In genomic region chr17:55957726-55958583, GRCm38 (mm10) we compare ENCODE assay signal across 8 mouse cellular contexts. TPM values are rescaled to one million over a fixed set of nuclear protein-coding genes. Genes with fewer than 3 reads are reported as not detected.
A peak's percentile ranks its signal among the peaks of the same experiment; 100 is the strongest.
DNase-seq lines count a peak whose midpoint lies in the region; ATAC-seq and TF ChIP-seq lines count a peak whose summit lies in the region.

No protein-coding gene starts in this region.

- peak overlapping the region; percentile 46; the same call in 1 of the 2 replicates for H3K9ac ChIP-seq in kidney, postnatal 0 days (ENCODE audit: low read depth, low read length)
- peak overlapping the region; percentile 49 for H3K9ac ChIP-seq in midbrain, embryonic 13.5 days (replicated peaks)

- peak overlapping the region; percentile 47 for H3K4me3 ChIP-seq in kidney, postnatal 0 days (replicated peaks; ENCODE audit: low read depth, low read length)
- H3K4me3 ChIP-seq in cerebellum, adult 2 months (replicated peaks; ENCODE audit: insufficient read depth, low read depth, low read length) = no peak overlapping the region
- peak overlapping the region; percentile 57 for H3K4me3 ChIP-seq in hindbrain, embryonic 10.5 days
- peak overlapping the region; percentile 56 for H3K4me3 ChIP-seq in midbrain, embryonic 13.5 days (replicated peaks)

- peak overlapping the region; percentile 58 for H3K4me2 ChIP-seq in kidney, postnatal 0 days (ENCODE audit: low read length)
- peak overlapping the region; percentile 59 for H3K4me2 ChIP-seq in midbrain, embryonic 13.5 days (replicated peaks)

- no peaks in the 10 kb centered on the region for H3K9me3 ChIP-seq in kidney, postnatal 0 days (replicated peaks; ENCODE audit: low read length)
- no peaks in the 10 kb centered on the region for H3K9me3 ChIP-seq in hindbrain, embryonic 10.5 days
- H3K9me3 ChIP-seq in midbrain, embryonic 13.5 days = no peaks in the 10 kb centered on the region

- H3K4me1 ChIP-seq in kidney, postnatal 0 days (replicated peaks; ENCODE audit: insufficient read depth, low read length) = peaks cover 10% of the 10 kb centered on the region
- peaks cover 14% of the 10 kb centered on the region for H3K4me1 ChIP-seq in cerebellum, adult 2 months (ENCODE audit: control insufficient read depth, insufficient read depth, low read length)
- peaks cover 37% of the 10 kb centered on the region for H3K4me1 ChIP-seq in hindbrain, embryonic 10.5 days (replicated peaks)
- peaks cover 37% of the 10 kb centered on the region for H3K4me1 ChIP-seq in midbrain, embryonic 13.5 days (replicated peaks)

- TF ChIP-seq POLR2A in cerebellum, adult 2 months (IDR thresholded peaks at IDR 0.05; ENCODE audit: borderline replicate concordance, insufficient read depth, low read length) = no peak

- DNase-seq in kidney, postnatal 0 days (ENCODE audit: low spot score) = no peak
- DNase-seq in kidney, adult 8-10 months = no peak
- peak; percentile 25 to 32 for DNase-seq in cerebellum, adult 2 months
- DNase-seq in hindbrain, embryonic 10.5 days (ENCODE audit: low spot score) = no peak
- DNase-seq in adrenal gland, adult 18-20 months (ENCODE audit: low spot score in 2 of 2) = no peak
- DNase-seq in thymus, adult 18-20 months = no peak
- DNase-seq in gastrocnemius, adult 8-10 months (ENCODE audit: low spot score in 2 of 2) = no peak

- TF ChIP-seq CTCF in kidney, postnatal 0 days (IDR thresholded peaks at IDR 0.05; ENCODE audit: low read depth) = no peak
- TF ChIP-seq CTCF in cerebellum, adult 2 months (IDR thresholded peaks at IDR 0.05; ENCODE audit: borderline replicate concordance, insufficient read depth, low read depth, low read length) = no peak

- H3K36me3 ChIP-seq in kidney, postnatal 0 days (ENCODE audit: insufficient read depth, low read length) = no peaks in the 10 kb centered on the region
- peaks cover 23% of the 10 kb centered on the region for H3K36me3 ChIP-seq in hindbrain, embryonic 10.5 days
- H3K36me3 ChIP-seq in midbrain, embryonic 13.5 days = peaks cover 15% of the 10 kb centered on the region

- WGBS in kidney, postnatal 0 days = 79% methylated on average over 13 of the region's 13 CpGs
- WGBS in cerebellum, adult 2 months = 75% methylated on average over 13 of the region's 13 CpGs
- WGBS in hindbrain, embryonic 10.5 days = 83% methylated on average over 13 of the region's 13 CpGs
- WGBS in midbrain, embryonic 13.5 days = 76% methylated on average over 13 of the region's 13 CpGs

- H3K27me3 ChIP-seq in kidney, postnatal 0 days (ENCODE audit: insufficient read depth, low read length) = no peaks in the 10 kb centered on the region
- no peaks in the 10 kb centered on the region for H3K27me3 ChIP-seq in cerebellum, adult 2 months (ENCODE audit: control insufficient read depth, insufficient read depth, low read length)
- peaks cover 14% of the 10 kb centered on the region for H3K27me3 ChIP-seq in hindbrain, embryonic 10.5 days (ENCODE audit: insufficient read depth, poor library complexity, severe bottlenecking)
- peaks cover 14% of the 10 kb centered on the region for H3K27me3 ChIP-seq in midbrain, embryonic 13.5 days

- no peak for ATAC-seq in kidney, postnatal 0 days (replicated peaks; ENCODE audit: low FRiP score, low read depth)
- ATAC-seq in midbrain, embryonic 13.5 days = no peak

- H3K27ac ChIP-seq in kidney, postnatal 0 days = peak overlapping the region; percentile 96
- 0 out of 2 replicates have a peak overlapping the region, but pooled peaks have one; percentile 4 for H3K27ac ChIP-seq in cerebellum, adult 2 months (ENCODE audit: insufficient read depth, low read length)
- peak overlapping the region; percentile 90 for H3K27ac ChIP-seq in hindbrain, embryonic 10.5 days
- peak overlapping the region; percentile 92 for H3K27ac ChIP-seq in midbrain, embryonic 13.5 days

RNA-seq across cellular contexts. Expression of gene Yju2, which starts 0.9 kb away (rescaled TPM):
- polyA plus RNA-seq in kidney, postnatal 0 days (2015; fragmentation: Nextera tagmentation; extraction: Ambion mirVana) = 21.1 and 22.4 TPM in 2 replicates
- 13.4 and 14.9 TPM in 2 replicates for polyA plus RNA-seq in cerebellum, adult 2 months (2012; rRNA removed)
- 28.5 and 31.3 TPM in 2 replicates for polyA plus RNA-seq in hindbrain, embryonic 10.5 days (2016; fragmentation: Nextera tagmentation; extraction: Ambion mirVana)
- 27.9 and 28.2 TPM in 2 replicates for polyA plus RNA-seq in midbrain, embryonic 13.5 days (2015; fragmentation: Nextera tagmentation; extraction: Ambion mirVana)
- 10 to 100 TPM; 17.4 to 17.9 TPM for total RNA-seq in adrenal gland, adult 18-20 months (2021)
- 1 to 10 TPM; 7.0 to 9.1 (median 8.1) TPM for total RNA-seq in gastrocnemius, adult 8-10 months (2022)

RNA-seq across cellular contexts. Expression of gene Ebi3, which starts 5.5 kb away (rescaled TPM):
- 1.6 and 1.8 TPM in 2 replicates for polyA plus RNA-seq in kidney, postnatal 0 days (2015; fragmentation: Nextera tagmentation; extraction: Ambion mirVana)
- 0.81 and 1.00 TPM in 2 replicates for polyA plus RNA-seq in cerebellum, adult 2 months (2012; rRNA removed)
- polyA plus RNA-seq in hindbrain, embryonic 10.5 days (2016; fragmentation: Nextera tagmentation; extraction: Ambion mirVana) = 1.9 and 2.8 TPM in 2 replicates
- polyA plus RNA-seq in midbrain, embryonic 13.5 days (2015; fragmentation: Nextera tagmentation; extraction: Ambion mirVana) = 4.7 and 5.1 TPM in 2 replicates
- 1 to 10 TPM in 1 of 2 experiments, under 1 TPM in 1; 0.70 to 1.3 TPM for total RNA-seq in adrenal gland, adult 18-20 months (2021)
- not detected for total RNA-seq in gastrocnemius, adult 8-10 months (2022)

RNA-seq across cellular contexts. Expression of gene Zfp119b, which starts 8.7 kb away (rescaled TPM):
- 8.1 and 10.6 TPM in 2 replicates for polyA plus RNA-seq in kidney, postnatal 0 days (2015; fragmentation: Nextera tagmentation; extraction: Ambion mirVana)
- 3.3 and 3.7 TPM in 2 replicates for polyA plus RNA-seq in cerebellum, adult 2 months (2012; rRNA removed)
- 4.6 and 5.6 TPM in 2 replicates for polyA plus RNA-seq in hindbrain, embryonic 10.5 days (2016; fragmentation: Nextera tagmentation; extraction: Ambion mirVana)
- 9.4 and 9.5 TPM in 2 replicates for polyA plus RNA-seq in midbrain, embryonic 13.5 days (2015; fragmentation: Nextera tagmentation; extraction: Ambion mirVana)
- total RNA-seq in adrenal gland, adult 18-20 months (2021) = 1 to 10 TPM; 2.3 to 3.5 TPM
- 1 to 10 TPM; 3.9 to 4.3 (median 3.9) TPM for total RNA-seq in gastrocnemius, adult 8-10 months (2022)

RNA-seq across cellular contexts. Expression of gene Shd, which starts 12.3 kb away (rescaled TPM):
- 54.2 and 56.6 TPM in 2 replicates for polyA plus RNA-seq in kidney, postnatal 0 days (2015; fragmentation: Nextera tagmentation; extraction: Ambion mirVana)
- polyA plus RNA-seq in cerebellum, adult 2 months (2012; rRNA removed) = 122 and 127 TPM in 2 replicates
- 52.0 and 105 TPM in 2 replicates for polyA plus RNA-seq in hindbrain, embryonic 10.5 days (2016; fragmentation: Nextera tagmentation; extraction: Ambion mirVana)
- 181 and 184 TPM in 2 replicates for polyA plus RNA-seq in midbrain, embryonic 13.5 days (2015; fragmentation: Nextera tagmentation; extraction: Ambion mirVana)
- total RNA-seq in adrenal gland, adult 18-20 months (2021) = 1 to 10 TPM; 2.0 to 2.2 TPM
- under 1 TPM in 2 of 4 experiments, not detected in 2; 0.31 TPM for total RNA-seq in gastrocnemius, adult 8-10 months (2022)

RNA-seq across cellular contexts. Expression of gene Fsd1, which starts 28.4 kb away (rescaled TPM):
- 6.7 and 7.2 TPM in 2 replicates for polyA plus RNA-seq in kidney, postnatal 0 days (2015; fragmentation: Nextera tagmentation; extraction: Ambion mirVana)
- polyA plus RNA-seq in cerebellum, adult 2 months (2012; rRNA removed) = 88.0 and 91.3 TPM in 2 replicates
- 67.6 and 99.5 TPM in 2 replicates for polyA plus RNA-seq in hindbrain, embryonic 10.5 days (2016; fragmentation: Nextera tagmentation; extraction: Ambion mirVana)
- polyA plus RNA-seq in midbrain, embryonic 13.5 days (2015; fragmentation: Nextera tagmentation; extraction: Ambion mirVana) = 135 and 136 TPM in 2 replicates
- total RNA-seq in adrenal gland, adult 18-20 months (2021) = 1 to 10 TPM; 2.3 to 4.3 TPM
- total RNA-seq in gastrocnemius, adult 8-10 months (2022) = not detected

Comparison
In these comparisons a context has a peak if more than half of its experiments do, and no peak if none do; other contexts are left out.
1. DNase-seq: peak in cerebellum, adult 2 months (2 of 2); none in kidney, postnatal 0 days (single experiment), kidney, adult 8-10 months (0 of 2), hindbrain, embryonic 10.5 days (single experiment), adrenal gland, adult 18-20 months (0 of 2), thymus, adult 18-20 months (0 of 2) and gastrocnemius, adult 8-10 months (0 of 2).
2. H3K27ac ChIP-seq: peak in every context shown above with its lines; median percentile 96 in kidney, postnatal 0 days; 92 in midbrain, embryonic 13.5 days; 90 in hindbrain, embryonic 10.5 days; 4 in cerebellum, adult 2 months.